Mouse (Mus musculus): ENCODE data around the gene Slc25a21. TPM values are rescaled to one million over a fixed set of nuclear protein-coding genes. Genes with fewer than 3 reads are reported as not detected.

The Slc25a21 gene
- total RNA-seq (2023), result 1 to 10 TPM in 1 of 2 experiments, under 1 TPM in 1; 0.74 to 1.6 TPM

DNA sequence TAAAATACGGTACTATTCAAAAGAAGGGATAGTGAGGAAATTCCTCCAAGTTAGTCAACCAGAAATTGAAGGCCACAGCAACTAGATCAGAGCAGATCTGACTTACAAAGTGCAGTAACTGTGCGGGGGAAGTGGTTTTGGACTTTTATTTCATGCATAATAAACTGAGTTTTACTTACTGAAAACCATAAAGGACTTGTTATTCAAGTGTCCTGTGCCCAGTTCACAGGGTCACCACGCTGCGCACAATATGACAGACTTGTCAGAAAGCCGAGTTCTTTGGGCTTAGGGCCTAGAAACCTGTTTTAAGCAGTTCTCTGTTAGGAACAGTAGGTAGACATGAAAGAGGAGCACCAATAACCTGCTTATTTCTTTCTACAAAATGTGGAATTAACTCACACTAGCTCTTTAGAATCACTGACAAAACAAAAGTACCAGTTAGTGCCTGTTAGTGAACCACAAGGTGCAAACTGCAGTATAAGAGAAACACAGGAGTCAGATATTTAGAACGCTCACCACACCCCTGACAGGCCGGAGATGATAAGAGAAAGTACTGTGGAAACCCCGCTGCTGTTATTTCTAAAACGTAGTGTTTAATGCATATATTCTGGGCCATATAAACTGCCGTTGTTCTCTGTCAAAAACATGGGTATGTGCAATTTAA lies at the start of gene Slc25a21:
Gene Slc25a21, minus strand, starts transcription at position 110 of the 664 bp plus-strand sequence.

DNA sequence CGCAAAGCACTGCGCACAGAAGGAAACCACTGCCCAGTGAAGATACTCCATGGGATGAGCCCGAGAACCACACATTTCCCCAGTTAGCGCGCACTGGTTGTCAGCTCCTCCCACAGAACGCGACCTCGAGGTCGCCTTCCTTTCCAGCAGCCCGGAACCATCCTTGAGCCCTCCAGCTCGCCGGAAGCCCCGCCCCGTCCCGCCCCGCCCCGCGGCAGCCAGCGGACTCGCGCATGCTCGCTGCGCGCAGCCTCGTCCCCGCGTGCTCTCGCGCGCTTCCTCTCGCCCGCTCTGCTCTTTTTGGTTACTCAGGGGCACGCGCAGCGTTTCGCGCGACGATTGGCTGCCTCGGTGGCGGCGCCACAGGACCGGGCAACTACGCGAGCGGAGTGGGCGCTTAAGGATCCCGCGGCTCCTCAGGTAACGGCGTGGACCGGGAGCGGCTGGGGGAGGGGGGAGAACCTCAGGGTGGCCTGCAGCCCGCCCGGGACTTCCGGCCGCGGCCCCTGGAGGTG lies 33.0 kb upstream of the Slc25a21 start, which contains the start of the genes Prps1l3 and Mipol1:
Gene Prps1l3, plus strand, starts transcription at position 221 of the 515 bp plus-strand sequence.
Gene Mipol1, plus strand, starts transcription at position 236 of the 515 bp plus-strand sequence.

DNA sequence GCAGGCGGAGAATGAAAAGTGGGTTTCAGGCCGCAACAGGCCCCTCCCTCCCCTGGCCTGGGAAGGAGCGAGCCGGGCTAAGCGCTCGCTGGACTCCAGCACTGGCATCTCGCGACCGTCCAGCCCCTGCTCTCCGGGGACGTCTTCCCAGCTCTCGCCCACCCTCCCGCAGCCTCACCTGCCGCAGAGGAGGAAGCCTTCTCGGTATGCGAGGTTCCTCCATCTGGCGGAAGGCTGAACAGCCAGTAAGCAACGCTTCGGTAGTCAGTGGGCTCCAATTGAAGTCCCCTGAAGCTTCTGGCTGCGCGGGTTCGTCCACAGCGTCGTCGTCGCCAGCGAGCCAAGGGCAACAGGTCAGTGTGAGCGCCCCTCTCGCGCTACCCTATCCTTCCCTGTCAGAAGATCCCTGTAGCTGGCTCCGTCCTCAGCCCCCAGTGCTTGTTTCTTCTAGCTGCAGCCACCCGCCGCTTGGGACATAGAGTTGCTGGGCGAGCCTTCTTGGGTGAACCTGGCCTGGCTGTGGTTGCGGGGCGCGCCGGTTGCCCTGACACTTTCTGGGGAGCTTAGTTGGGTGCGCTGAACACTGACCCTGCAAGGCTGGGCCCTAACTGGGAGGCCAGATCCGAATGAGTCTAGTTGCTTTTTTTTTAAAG lies 505.7 kb downstream of the Slc25a21 start, which contains the start of gene Pax9:
Gene Pax9, plus strand, starts transcription at position 341 of the 653 bp plus-strand sequence.

Other genes starting within 250 kb of the Slc25a21 start
- 10 to 100 TPM; 62.3 to 66.0 TPM for gene Prps1l3, start 32.9 kb upstream of the Slc25a21 start, total RNA-seq (2023)
- 1 to 10 TPM; 5.7 to 6.4 TPM for gene Mipol1, start 33.0 kb upstream of the Slc25a21 start, total RNA-seq (2023)

Data from T-cell, adult 66 days (primary cell).